Mouse (Mus musculus) retina, embryonic 14.5 days (tissue): ENCODE data around the gene B4galt1.

Experiments used
- DNase-seq: peaks from one replicate; pipeline ENCODE4 v3.0.0-alpha.2; 2015; ENCODE audit warnings: low spot score

Gene B4galt1

DNA sequence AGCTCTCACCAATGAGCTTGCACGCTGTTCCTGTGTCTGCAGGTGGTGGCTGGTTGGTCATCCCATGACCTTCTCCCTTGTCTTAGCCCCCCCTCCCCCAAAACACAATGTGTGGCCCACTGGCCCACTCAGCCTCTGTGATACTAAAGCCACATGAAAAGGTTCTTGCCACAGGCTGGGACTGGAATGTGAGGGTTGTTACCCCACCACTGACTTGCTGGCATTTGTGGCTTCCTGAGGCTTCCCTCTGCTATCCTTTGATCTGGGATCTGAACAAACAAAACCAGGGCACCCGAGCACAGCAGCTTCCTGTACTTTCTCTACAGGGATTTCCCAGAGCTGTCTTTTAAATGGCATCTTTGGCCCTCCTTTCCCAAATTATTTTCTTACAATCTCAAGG lies 76.7 kb downstream of the B4galt1 start:
- no peak for DNase-seq

DNA sequence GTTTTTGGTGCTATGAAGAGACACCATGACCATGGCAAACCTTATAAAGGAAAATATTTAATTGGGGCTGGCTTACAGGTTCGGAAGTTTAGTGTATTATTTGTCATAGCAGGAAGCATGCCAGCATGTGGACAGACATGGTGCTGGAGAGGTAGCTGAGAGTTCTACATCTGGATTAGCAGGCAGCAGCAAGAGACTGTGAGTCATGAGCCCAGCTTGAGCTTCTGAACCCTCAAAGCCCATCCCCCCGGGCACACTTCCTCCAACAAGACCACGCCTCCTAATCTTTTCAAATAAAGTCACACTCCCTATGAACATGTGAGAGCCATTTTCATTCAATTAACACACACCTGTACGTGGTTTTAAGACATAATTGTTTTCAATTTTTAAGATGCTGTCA lies 77.4 kb downstream of the B4galt1 start:
- DNase-seq = no peak

DNA sequence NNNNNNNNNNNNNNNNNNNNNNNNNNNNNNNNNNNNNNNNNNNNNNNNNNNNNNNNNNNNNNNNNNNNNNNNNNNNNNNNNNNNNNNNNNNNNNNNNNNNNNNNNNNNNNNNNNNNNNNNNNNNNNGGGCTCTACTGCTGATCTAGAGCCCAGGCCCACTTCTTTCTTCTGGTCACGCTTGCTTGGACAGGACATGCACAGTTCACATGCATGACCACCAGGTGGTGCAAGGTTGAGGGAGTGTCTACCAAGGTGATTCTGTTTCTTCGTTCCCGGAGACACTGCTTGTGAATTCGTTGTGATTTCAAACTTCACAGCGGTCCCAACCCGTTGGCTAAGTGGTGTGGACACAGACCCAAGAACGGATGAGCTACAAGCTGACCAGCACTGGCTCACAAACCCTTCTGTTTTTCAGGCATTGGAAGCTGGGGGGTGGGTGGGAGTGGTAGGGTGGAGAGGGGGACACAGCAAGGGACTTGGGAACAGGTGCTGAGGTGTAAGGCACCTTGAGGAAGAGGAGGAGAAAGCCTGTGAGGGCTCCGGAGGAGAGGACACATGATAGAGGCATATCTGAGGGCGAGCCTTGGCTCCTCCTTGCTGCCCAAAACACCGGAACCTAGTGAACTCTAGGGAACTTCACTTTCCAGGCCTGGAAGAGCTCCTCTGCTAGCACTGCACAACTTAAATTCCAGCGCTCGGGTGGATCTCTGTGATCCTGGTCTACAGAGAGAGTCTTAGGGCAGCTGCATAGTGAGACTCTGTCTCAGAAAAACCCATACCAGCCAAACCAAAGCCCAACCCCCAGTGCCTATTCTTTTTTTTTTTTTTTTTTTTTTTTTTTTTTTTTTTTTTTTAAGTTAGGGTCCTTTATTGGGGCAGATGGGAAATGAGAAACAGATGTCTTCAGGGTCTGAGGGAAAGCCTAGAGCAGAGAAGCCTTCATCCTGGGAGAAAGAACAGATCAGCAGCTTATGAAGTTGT lies 79.2 kb downstream of the B4galt1 start:
- DNase-seq = peak; percentile 84

DNA sequence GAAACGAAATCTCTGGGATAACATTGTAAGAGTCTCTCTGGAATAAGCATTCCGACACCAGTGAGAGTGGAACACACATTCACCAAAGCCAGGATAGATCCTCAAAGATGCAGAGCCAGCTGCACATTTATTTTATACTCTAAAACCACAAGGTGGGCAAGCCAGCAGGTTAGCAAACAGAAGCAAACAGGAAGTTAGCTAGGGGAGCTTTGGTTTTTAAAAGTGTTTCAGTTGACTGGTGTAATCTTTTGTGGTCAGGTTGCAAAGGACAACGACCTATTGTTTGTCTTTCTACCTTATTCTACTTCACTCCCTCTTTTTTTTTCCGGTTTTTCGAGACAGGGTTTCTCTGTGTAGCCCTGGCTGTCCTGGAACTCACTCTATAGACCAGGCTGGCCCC lies 93.9 kb downstream of the B4galt1 start:
- DNase-seq = no peak

GRCm38 (mm10) chr4:40757780-40758420 lies 95.9 kb downstream of the B4galt1 start, which contains the start of gene Smu1:
Smu1 (minus strand) TSS chr4:40757923.
- DNase-seq = peak; percentile 98

DNA sequence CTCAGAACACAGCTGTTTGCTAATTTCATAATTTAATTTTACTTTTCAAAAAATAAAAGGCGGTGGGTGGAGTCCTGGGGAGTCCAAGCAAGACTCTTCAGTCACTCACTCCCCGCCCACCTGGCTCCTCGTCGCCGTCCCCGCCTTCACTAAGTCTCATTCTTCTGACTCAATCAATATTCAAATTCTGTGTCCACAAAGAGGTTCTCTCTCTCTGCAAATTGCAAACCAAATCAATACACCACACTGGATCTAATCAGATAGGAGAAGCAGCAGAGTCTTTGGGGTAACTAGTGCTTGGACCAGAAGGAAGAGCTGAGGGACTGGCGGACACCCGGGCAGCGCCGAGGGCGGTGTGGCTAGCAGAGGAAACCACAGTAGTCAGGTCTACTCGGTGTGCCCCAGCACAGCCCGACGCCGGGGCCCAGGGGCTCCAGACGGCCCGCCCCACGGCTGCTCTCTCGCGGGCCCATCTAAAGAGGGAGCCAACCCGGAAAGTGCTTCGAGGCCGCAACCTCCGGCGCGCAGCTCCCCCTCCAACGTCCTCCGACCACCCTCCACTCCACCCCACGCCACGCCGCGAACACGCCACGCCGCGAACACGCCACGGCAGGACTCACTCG lies 96.5 kb downstream of the B4galt1 start:
- no peak for DNase-seq
